Mouse (Mus musculus) thymus, adult 2 months (tissue): ENCODE measurements at regions not wholly inside any gene's neighbourhood (a gene's known extent, or its start where the extent isn't known, plus 50 kb on each side); places are given as distances from the start of the nearest gene placed in this dataset.

ENCODE experiments used
- CTCF ChIP-seq: fragments of 200-500 bp; IDR thresholded peaks from 2 replicates; pipeline ENCODE4 v1.5.1; 2012; ENCODE audit warnings: mild to moderate bottlenecking, control low read depth, low read length, moderate library complexity, borderline replicate concordance; ENCODE audit not compliant: control insufficient read depth, poor library complexity, insufficient read depth; ENCODE audit errors: extremely low read depth
- POLR2A ChIP-seq: fragments of 200-500 bp; IDR thresholded peaks from 2 replicates; pipeline ENCODE4 v1.6.1; 2012; ENCODE audit warnings: mild to moderate bottlenecking, low read length, control low read depth, moderate library complexity; ENCODE audit not compliant: control insufficient read depth, poor library complexity, insufficient read depth; ENCODE audit errors: extremely low read depth

DNA sequence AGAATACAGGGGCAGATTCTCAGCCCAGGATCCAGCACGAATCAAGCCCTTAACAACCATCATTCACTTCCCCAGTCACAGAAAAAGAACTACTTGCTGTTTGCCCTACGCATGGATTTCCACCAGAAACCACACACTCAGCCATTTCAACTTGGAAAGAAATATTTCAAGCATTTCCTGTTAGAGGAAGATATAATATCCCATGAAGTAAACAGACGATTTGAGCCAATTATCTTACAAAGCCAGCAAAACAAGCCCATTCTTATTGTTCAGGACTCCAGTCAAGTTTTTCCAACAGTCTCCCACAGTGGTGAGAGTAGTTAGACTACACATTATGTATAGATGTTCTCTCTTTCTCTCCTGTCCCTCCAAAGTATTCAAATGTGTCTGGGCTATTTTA, 324.1 kb downstream of the Rnd3 start:
- no peak for TF ChIP-seq POLR2A
- TF ChIP-seq CTCF: no peak
